Mouse (Mus musculus) adrenal gland, adult 2 months (tissue): ENCODE measurements around the gene Adgrg5. TPM values are rescaled to one million over a fixed set of nuclear protein-coding genes. Genes with fewer than 3 reads are reported as not detected.

Experiments used
- polyA plus RNA-seq: library from polyadenylated mRNA; depleted of rRNA; stranded (reverse); fragments of >200 nt; gene quantifications from 2 replicates; pipeline ENCODE4 v1.2.3, GENCODE M21; 2012; rRNA removed
- total RNA-seq, 2 experiments: library from RNA; stranded (reverse); gene quantifications; 2 replicates each; pipeline ENCODE4 v1.2.3; 2021

Adgrg5 gene
- total and polyA plus RNA-seq, 3 experiments: 1.1 to 1.8 (median 1.3) TPM

Other genes starting within 250 kb of the Adgrg5 start
- 1 to 10 TPM in 1 of 2 experiments, under 1 TPM in 1; 0.49 to 1.1 TPM for gene Pllp, start 227.4 kb upstream of the Adgrg5 start, total RNA-seq
- 1.5 and 2.6 TPM in 2 replicates for gene Pllp, start 227.4 kb upstream of the Adgrg5 start, polyA plus RNA-seq
- not detected for gene Ccl22, start 178.1 kb upstream of the Adgrg5 start, total RNA-seq
- gene Ccl22, start 178.1 kb upstream of the Adgrg5 start, polyA plus RNA-seq: 0.44 and 0.55 TPM in 2 replicates
- 10 to 100 TPM; 29.3 to 48.2 TPM for gene Cx3cl1, start 151.7 kb upstream of the Adgrg5 start, total RNA-seq
- 116 and 153 TPM in 2 replicates for gene Cx3cl1, start 151.7 kb upstream of the Adgrg5 start, polyA plus RNA-seq
- 1 to 10 TPM in 1 of 2 experiments, not detected in 1; 1.7 TPM for gene Ccl17, start 113.2 kb upstream of the Adgrg5 start, total RNA-seq
- gene Ccl17, start 113.2 kb upstream of the Adgrg5 start, polyA plus RNA-seq: 0.36 TPM in 1 of 2 replicates, not detected in the other
- gene Coq9, start 85.4 kb upstream of the Adgrg5 start, total RNA-seq: 100 to 1,000 TPM; 186 to 208 TPM
- gene Coq9, start 85.4 kb upstream of the Adgrg5 start, polyA plus RNA-seq: 538 and 543 TPM in 2 replicates
- 100 to 1,000 TPM in 1 of 2 experiments, 10 to 100 TPM in 1; 81.5 to 123 TPM for gene Ciapin1, start 85.3 kb upstream of the Adgrg5 start, total RNA-seq
- gene Ciapin1, start 85.3 kb upstream of the Adgrg5 start, polyA plus RNA-seq: 118 and 146 TPM in 2 replicates
- gene Polr2c, start 66.2 kb upstream of the Adgrg5 start, total RNA-seq: 10 to 100 TPM; 54.5 to 68.0 TPM
- 52.0 and 66.6 TPM in 2 replicates for gene Polr2c, start 66.2 kb upstream of the Adgrg5 start, polyA plus RNA-seq
- 10 to 100 TPM in 1 of 2 experiments, 1 to 10 TPM in 1; 5.8 to 12.4 TPM for gene Dok4, start 47.4 kb upstream of the Adgrg5 start, total RNA-seq
- gene Dok4, start 47.4 kb upstream of the Adgrg5 start, polyA plus RNA-seq: 13.0 and 18.2 TPM in 2 replicates
- gene Ccdc102a, start 5.6 kb upstream of the Adgrg5 start, total RNA-seq: 10 to 100 TPM in 1 of 2 experiments, 1 to 10 TPM in 1; 7.3 to 12.5 TPM
- gene Ccdc102a, start 5.6 kb upstream of the Adgrg5 start, polyA plus RNA-seq: 16.5 and 20.4 TPM in 2 replicates
- gene Adgrg1, start 51.1 kb downstream of the Adgrg5 start, total RNA-seq: 10 to 100 TPM; 17.3 to 24.3 TPM
- gene Adgrg1, start 51.1 kb downstream of the Adgrg5 start, polyA plus RNA-seq: 40.2 and 56.5 TPM in 2 replicates
- 1 to 10 TPM; 2.0 to 2.8 TPM for gene Adgrg3, start 94.0 kb downstream of the Adgrg5 start, total RNA-seq
- gene Adgrg3, start 94.0 kb downstream of the Adgrg5 start, polyA plus RNA-seq: 9.1 and 11.2 TPM in 2 replicates
- not detected for gene Drc7, start 131.4 kb downstream of the Adgrg5 start, total RNA-seq
- gene Drc7, start 131.4 kb downstream of the Adgrg5 start, polyA plus RNA-seq: not detected in 2 replicates
- 10 to 100 TPM; 11.0 to 17.7 TPM for gene Katnb1, start 157.5 kb downstream of the Adgrg5 start, total RNA-seq
- gene Katnb1, start 157.5 kb downstream of the Adgrg5 start, polyA plus RNA-seq: 18.9 and 19.1 TPM in 2 replicates